Mouse (Mus musculus): Measurements from ENCODE around the gene Ppp2r5c. TPM values are rescaled to one million over a fixed set of nuclear protein-coding genes. Genes with fewer than 3 reads are reported as not detected.

The Ppp2r5c gene
- polyA plus RNA-seq, 1 experiment from 2014 or later: 148 TPM

DNA sequence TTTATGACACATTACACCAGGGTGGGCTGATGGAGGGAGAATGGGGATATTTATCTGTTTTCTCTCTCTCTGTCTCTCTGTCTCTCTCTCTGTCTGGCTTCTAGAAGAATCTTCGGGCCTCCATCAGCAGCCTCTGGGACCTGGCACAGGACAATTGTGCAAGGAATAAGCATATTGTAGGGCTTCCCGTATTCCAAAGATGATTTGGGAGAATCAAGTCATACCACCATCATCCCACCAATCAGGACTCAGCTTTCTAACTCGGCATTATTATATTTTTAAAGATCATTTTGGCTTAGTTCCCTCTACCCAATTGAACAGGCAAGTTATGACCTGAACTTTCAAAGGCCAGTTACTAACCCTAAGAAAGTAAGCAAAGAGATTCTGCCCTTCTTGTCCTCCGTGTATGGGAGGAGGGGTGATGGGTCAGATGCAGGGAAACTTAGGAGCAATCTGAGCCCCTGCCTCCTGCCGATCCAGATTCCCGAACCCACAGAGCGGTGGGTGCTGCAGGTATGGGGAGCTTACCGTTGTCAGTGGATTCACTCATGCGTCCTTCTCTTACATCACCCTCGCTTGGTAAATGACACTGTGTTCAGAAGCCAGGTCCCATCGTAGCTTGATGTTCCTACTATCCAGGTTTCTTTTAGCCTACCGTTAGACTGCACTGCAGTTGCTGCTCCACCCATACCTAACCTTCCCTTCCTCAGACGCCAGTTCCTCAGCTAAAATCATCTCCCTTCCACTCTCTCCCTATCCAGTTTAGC lies 153.5 kb downstream of the Ppp2r5c start:
- WGBS: 57% methylated on average over 13 of the region's 13 CpGs
- peaks cover 24% of the 10 kb centered on the region for H3K4me1 ChIP-seq

GRCm38 (mm10) chr12:110601241-110602218 lies 154.6 kb downstream of the Ppp2r5c start, which contains the start of gene Dync1h1:
Gene Dync1h1, plus strand, starts transcription at chr12:110601452.
- Histone ChIP-seq H3K36me3 (peaks cover 17% of the 10 kb centered on the region), H3K9me3 (replicated peaks) (no peaks in the 10 kb centered on the region), H3K4me3 (peak within 1 kb of the TSS; percentile 99), H3K27ac (peak within 1 kb of the TSS; percentile 95), H3K27me3 (ENCODE audit: low read depth, poor library complexity, severe bottlenecking) (peaks cover 16% of the 10 kb centered on the region), H3K4me1 (peaks cover 24% of the 10 kb centered on the region)
- DNase-seq (ENCODE audit: low spot score): peak; percentile 95
- WGBS: under 1% methylated on average over 104 of the region's 105 CpGs

More for the DNA sequence above, 153.5 kb downstream of the Ppp2r5c start:
- no peak for DNase-seq (ENCODE audit: low spot score)
- Histone ChIP-seq H3K9me3 (replicated peaks) (no peaks in the 10 kb centered on the region), H3K27ac (no peak overlapping the region), H3K36me3 (peaks cover 9% of the 10 kb centered on the region; the same call in 1 of the 2 replicates), H3K4me3 (peak overlapping the region; percentile 99), H3K27me3 (ENCODE audit: low read depth, poor library complexity, severe bottlenecking) (peaks cover 16% of the 10 kb centered on the region)

- no peak overlapping the region for H3K4me3 ChIP-seq
- WGBS: 90% methylated on average over 3 of the region's 3 CpGs
- H3K9me3 ChIP-seq (replicated peaks): no peaks in the 10 kb centered on the region
- peaks cover 16% of the 10 kb centered on the region for H3K4me1 ChIP-seq
- H3K36me3 ChIP-seq: peaks cover 51% of the 10 kb centered on the region
- no peak for DNase-seq (ENCODE audit: low spot score)
- no peak overlapping the region for H3K27ac ChIP-seq
- no peaks in the 10 kb centered on the region for H3K27me3 ChIP-seq (ENCODE audit: low read depth, poor library complexity, severe bottlenecking)
These were observed 159.2 kb downstream of the Ppp2r5c start for GRCm38 (mm10) chr12:110606161-110606560.

DNA sequence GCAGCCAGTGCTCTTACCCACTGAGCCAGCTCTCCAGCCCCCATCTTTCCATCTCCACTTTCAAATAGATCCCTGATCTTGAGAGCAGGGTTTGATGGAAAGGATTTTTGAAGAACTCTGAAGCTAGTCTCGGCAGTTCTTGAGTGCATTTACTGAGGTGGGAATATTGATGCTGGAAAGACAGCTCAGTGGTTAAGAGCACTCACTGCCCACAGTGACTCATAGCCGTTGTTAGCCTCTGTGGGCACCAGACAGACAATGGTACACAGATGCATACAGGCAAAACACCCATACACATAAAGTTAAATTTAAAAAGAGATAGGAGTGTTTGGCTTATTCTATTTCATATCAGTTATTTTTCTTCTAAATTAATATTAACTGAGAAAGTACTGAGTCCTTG lies 159.8 kb downstream of the Ppp2r5c start:
- H3K27ac ChIP-seq: no peak overlapping the region
- no peak for DNase-seq (ENCODE audit: low spot score)
- 91% methylated on average over 2 of the region's 2 CpGs for WGBS
- H3K36me3 ChIP-seq: peaks cover 53% of the 10 kb centered on the region
- H3K27me3 ChIP-seq (ENCODE audit: low read depth, poor library complexity, severe bottlenecking): no peaks in the 10 kb centered on the region
- H3K4me1 ChIP-seq: peaks cover 16% of the 10 kb centered on the region
- H3K9me3 ChIP-seq (replicated peaks): no peaks in the 10 kb centered on the region
- H3K4me3 ChIP-seq: no peak overlapping the region

DNA sequence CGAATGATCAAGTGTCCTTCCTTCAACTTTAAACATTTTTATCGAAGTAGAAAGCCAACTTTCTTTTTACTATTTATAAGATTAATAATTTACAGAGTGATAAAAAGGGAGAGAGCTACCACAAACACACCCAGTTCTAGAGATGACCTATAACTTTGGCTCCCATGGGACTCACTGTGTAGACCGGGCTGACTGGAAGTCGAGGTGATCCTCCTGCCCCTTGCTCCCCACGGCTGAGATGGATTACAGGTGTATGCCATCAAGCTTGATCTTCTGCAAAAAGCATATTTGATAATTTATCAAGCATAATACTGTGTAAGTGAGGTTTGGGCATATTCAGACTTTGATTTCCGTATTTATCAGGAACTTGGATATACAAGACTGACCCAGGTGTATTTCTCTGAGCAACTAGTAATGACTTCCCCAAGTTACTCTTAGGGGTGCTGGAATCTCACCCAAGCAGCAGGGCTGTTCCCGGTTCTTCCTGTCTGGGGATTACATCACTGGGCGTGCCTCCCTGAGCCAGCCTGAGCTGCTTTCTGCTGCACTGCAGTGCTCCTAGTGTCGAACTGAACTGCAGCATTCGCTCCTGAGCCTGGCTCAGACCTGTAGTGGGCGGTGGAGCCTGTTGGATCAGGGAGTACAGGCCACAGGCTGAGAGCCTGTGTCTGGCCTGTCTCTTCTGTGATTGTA lies 161.7 kb downstream of the Ppp2r5c start:
- no peak overlapping the region for H3K27ac ChIP-seq
- no peaks in the 10 kb centered on the region for H3K27me3 ChIP-seq (ENCODE audit: low read depth, poor library complexity, severe bottlenecking)
- H3K4me3 ChIP-seq: no peak overlapping the region
- H3K36me3 ChIP-seq: peaks cover 72% of the 10 kb centered on the region
- peaks cover 2% of the 10 kb centered on the region; the same call in 1 of the 2 replicates for H3K4me1 ChIP-seq
- 80% methylated on average over 11 of the region's 11 CpGs for WGBS
- no peaks in the 10 kb centered on the region for H3K9me3 ChIP-seq (replicated peaks)
- no peak for DNase-seq (ENCODE audit: low spot score)

DNA sequence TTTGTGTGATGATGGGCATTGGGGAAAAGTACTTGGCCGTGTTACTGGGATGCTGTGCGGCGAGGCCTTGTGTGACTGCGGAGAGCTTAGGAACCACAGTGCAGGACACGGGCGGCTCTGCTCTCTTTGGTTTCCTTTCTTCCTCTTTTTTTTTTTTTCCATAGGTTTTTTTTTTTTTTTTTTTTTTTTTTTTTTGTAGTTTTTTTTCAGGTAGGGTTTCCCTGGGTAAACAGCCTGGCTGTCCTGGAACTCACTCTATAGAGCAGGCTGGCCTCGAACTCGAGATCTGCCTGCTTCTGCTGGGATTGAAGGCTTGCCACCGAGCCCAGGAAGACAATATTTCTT lies 162.2 kb downstream of the Ppp2r5c start:
- H3K27ac ChIP-seq: no peak overlapping the region
- no peaks in the 10 kb centered on the region for H3K9me3 ChIP-seq (replicated peaks)
- no peak overlapping the region for H3K4me3 ChIP-seq
- no peaks in the 10 kb centered on the region for H3K4me1 ChIP-seq
- H3K27me3 ChIP-seq (ENCODE audit: low read depth, poor library complexity, severe bottlenecking): no peaks in the 10 kb centered on the region
- peaks cover 77% of the 10 kb centered on the region for H3K36me3 ChIP-seq
- no peak for DNase-seq (ENCODE audit: low spot score)
- WGBS: 93% methylated on average over 9 of the region's 9 CpGs

DNA sequence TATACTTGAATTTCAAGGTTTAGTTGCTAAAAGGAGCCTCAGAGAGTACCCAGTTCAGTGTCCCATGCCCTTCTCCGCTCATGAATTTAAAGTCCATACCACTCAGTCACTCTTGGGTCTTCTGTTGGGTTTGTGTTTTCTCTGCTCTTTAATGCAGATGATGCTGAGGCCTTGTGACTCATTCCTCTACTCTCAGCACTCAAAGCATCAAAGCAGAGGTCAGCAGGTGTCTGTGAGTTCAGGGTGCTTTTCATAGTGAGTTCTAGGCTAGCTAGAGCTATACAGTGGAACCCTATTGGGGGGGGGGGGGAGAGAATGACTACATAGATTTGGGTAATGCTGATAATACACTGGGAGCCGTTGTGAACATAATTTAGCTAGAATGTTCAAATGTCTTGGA lies 163.8 kb downstream of the Ppp2r5c start:
- no peak for DNase-seq (ENCODE audit: low spot score)
- no peak overlapping the region for H3K27ac ChIP-seq
- H3K27me3 ChIP-seq (ENCODE audit: low read depth, poor library complexity, severe bottlenecking): no peaks in the 10 kb centered on the region
- H3K36me3 ChIP-seq: peaks cover 82% of the 10 kb centered on the region
- no peaks in the 10 kb centered on the region for H3K9me3 ChIP-seq (replicated peaks)
- no peaks in the 10 kb centered on the region for H3K4me1 ChIP-seq
- 96% methylated on average over 2 of the region's 2 CpGs for WGBS
- H3K4me3 ChIP-seq: no peak overlapping the region

DNA sequence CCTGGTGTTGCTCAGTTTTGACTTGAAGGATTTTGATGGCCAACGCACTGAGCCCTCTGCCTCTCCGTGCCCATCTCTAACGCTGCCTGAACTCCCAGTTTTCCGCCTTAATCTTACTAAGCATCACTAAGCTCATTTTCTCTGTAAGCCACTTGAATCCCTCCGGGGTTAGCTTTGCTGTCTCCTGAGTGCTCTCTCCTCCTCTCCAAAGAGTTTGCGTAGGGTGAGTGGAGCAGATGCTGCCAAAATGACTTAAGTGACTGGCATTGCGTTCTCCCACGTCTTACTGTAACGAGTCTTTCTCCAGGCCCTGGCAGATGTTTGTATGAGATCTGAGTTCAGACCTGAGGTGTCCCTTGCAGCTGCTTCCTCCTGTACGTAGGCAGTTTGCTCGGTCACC lies 183.1 kb downstream of the Ppp2r5c start:
- peaks cover 100% of the 10 kb centered on the region for H3K36me3 ChIP-seq
- H3K9me3 ChIP-seq (replicated peaks): no peaks in the 10 kb centered on the region
- no peaks in the 10 kb centered on the region for H3K27me3 ChIP-seq (ENCODE audit: low read depth, poor library complexity, severe bottlenecking)
- H3K4me3 ChIP-seq: no peak overlapping the region
- no peaks in the 10 kb centered on the region for H3K4me1 ChIP-seq
- no peak overlapping the region for H3K27ac ChIP-seq
- WGBS: 95% methylated on average over 11 of the region's 11 CpGs
- DNase-seq (ENCODE audit: low spot score): no peak

Other genes with a start within 250 kb of the Ppp2r5c start
- gene Dio3, start 168.1 kb upstream of the Ppp2r5c start, polyA plus RNA-seq (2016; fragmentation: Nextera tagmentation; extraction: Ambion mirVana): 0.58 and 0.74 TPM in 2 replicates
- 63.3 and 67.9 TPM in 2 replicates for gene Dync1h1, start 154.3 kb downstream of the Ppp2r5c start, polyA plus RNA-seq (2016; fragmentation: Nextera tagmentation; extraction: Ambion mirVana)
- gene 1700001K19Rik, start 235.5 kb downstream of the Ppp2r5c start, polyA plus RNA-seq (2016; fragmentation: Nextera tagmentation; extraction: Ambion mirVana): not detected in 2 replicates